Mouse (Mus musculus) embryonic facial prominence, embryonic 11.5 days (tissue): ENCODE measurements around the gene Zfp282. TPM values are rescaled to one million over a fixed set of nuclear protein-coding genes. Genes with fewer than 3 reads are reported as not detected.

Experiments used
- ATAC-seq: fragments of 200-750 bp; cut with Nextera tagmentation; replicated peaks from 2 replicates; pipeline ENCODE4 v1.8.0; 2017; ENCODE audit warnings: low read depth; ENCODE audit not compliant: insufficient number of reproducible peaks, low FRiP score, low TSS enrichment
- DNase-seq: peaks from one replicate; pipeline ENCODE4 v3.0.0-alpha.2; 2015; ENCODE audit warnings: low spot score
- H3K27ac ChIP-seq: fragments of 300-500 bp; sonication (generic); replicated peaks from 2 replicates; pipeline ENCODE4 v1.5.1; 2014; ENCODE audit warnings: mild to moderate bottlenecking, low read depth, low read length, control low read depth
- H3K27me3 ChIP-seq: fragments of 300-500 bp; sonication (generic); 2 replicates; pipeline ENCODE4 v1.6.1; 2014; ENCODE audit warnings: mild to moderate bottlenecking, low read length, moderate library complexity, mixed read lengths; ENCODE audit not compliant: control insufficient read depth, insufficient read depth
- H3K36me3 ChIP-seq: fragments of 300-500 bp; sonication (generic); replicated peaks from 2 replicates; pipeline ENCODE4 v1.6.1; 2014; ENCODE audit warnings: low read depth, mild to moderate bottlenecking, low read length, moderate library complexity, mixed read lengths; ENCODE audit not compliant: control insufficient read depth, insufficient read depth
- H3K4me1 ChIP-seq: fragments of 300-500 bp; sonication (generic); 2 replicates; pipeline ENCODE4 v1.6.1; 2014; ENCODE audit warnings: low read length, mixed read lengths; ENCODE audit not compliant: control insufficient read depth, insufficient read depth
- H3K4me2 ChIP-seq: fragments of 300-500 bp; sonication (generic); 2 replicates; pipeline ENCODE4 v1.6.1; 2014; ENCODE audit warnings: low read depth, mild to moderate bottlenecking, control low read depth, low read length, moderate library complexity
- H3K4me3 ChIP-seq: fragments of 300-500 bp; sonication (generic); 2 replicates; pipeline ENCODE4 v1.5.1; 2014; ENCODE audit warnings: low read depth, low read length, control low read depth
- H3K9ac ChIP-seq: fragments of 300-500 bp; sonication (generic); replicated peaks from 2 replicates; pipeline ENCODE4 v1.6.1; 2014; ENCODE audit warnings: mild to moderate bottlenecking, control low read depth, low read length
- H3K9me3 ChIP-seq: fragments of 300-500 bp; sonication (generic); replicated peaks from 2 replicates; pipeline ENCODE4 v1.6.1; 2016; ENCODE audit warnings: mild to moderate bottlenecking, low read length, inconsistent platforms, mixed read lengths; ENCODE audit not compliant: control insufficient read depth
- WGBS: fragments of 180-500 bp; shearing (Covaris S2); extraction: QIAGEN DNeasy Blood & Tissue Kit; methylation state at CpG from one replicate; pipeline ENCODE4 v1.1.7; 2014; 5-methylcytosine and 5-hydroxymethylcytosine counted together
- polyA plus RNA-seq: library from polyadenylated mRNA; unstranded; fragments of >200 nt; fragmentation: Nextera tagmentation; extraction: Ambion mirVana; gene quantifications from 2 replicates; pipeline ENCODE4 v1.2.1, GENCODE M21; 2014

Zfp282 gene
- polyA plus RNA-seq, 1 experiment from 2014 or later: 12.2 TPM

DNA sequence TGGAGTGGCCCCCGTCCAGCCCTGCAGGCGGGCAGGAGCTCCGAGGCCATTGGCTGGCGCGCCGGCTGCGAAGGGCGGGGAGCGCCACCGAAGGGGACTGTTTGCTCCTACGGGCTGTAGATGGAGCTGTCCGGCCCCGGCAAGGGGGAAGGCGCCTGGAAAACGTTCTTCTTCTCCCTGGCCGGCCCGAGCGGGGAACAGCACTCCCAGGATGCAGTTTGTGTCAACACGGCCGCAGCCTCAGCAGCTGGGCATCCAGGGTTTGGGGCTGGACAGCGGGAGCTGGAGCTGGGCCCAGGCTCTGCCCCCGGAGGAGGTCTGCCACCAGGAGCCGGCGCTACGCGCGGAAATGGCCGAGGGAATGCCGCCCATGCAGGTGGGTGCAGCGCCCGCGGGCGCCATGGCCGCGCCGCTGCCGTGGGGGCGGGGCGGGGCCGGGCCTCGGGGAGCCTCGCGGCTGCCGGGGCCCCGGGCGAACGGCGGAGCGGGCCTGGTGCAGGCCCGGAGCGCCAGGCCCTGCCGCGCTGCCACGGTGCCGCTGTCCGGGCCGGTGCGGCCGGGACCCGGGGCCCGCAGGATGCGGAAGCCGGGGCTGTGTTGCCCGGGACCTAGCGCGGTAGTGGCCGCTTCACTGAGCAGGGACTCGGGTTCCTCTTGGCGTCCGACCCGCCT, 593 bp downstream of the Zfp282 start:
- peak overlapping the region; percentile 95 for H3K27ac ChIP-seq
- H3K36me3 ChIP-seq: peaks cover 3% of the 10 kb centered on the region
- peak overlapping the region; percentile 94 for H3K9ac ChIP-seq
- H3K4me3 ChIP-seq: peak overlapping the region; percentile 91
- ATAC-seq (peak; percentile 96), DNase-seq (peak; percentile 93)
- H3K27me3 ChIP-seq: no peaks in the 10 kb centered on the region
- no peaks in the 10 kb centered on the region for H3K4me1 ChIP-seq
- H3K9me3 ChIP-seq: no peaks in the 10 kb centered on the region
- H3K4me2 ChIP-seq: peak overlapping the region; percentile 85
- under 1% methylated on average over 67 of the region's 71 CpGs for WGBS

DNA sequence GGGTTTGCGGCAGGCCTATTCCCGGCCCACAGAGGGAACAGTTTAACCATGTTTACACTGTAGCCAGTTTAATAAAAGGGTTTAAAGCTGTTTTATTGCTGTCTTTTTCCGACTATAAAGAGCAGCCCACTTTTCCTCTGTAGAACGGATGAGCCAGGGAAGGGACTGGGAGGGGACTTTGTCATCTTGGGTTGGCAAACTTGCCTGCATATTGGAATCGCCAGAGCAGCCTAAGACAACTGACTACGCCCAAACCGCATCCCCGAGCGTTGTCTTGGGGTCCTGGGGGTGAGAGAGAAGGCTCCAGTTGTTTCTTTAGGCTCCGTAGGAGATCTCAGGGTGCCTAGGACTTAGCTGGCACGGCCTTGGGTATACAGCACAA, 1.1 kb downstream of the Zfp282 start:
- Histone ChIP-seq H3K4me2 (peak overlapping the region; percentile 85), H3K9me3 (no peaks in the 10 kb centered on the region), H3K27me3 (no peaks in the 10 kb centered on the region), H3K4me1 (no peaks in the 10 kb centered on the region), H3K9ac (peak overlapping the region; percentile 94), H3K36me3 (peaks cover 4% of the 10 kb centered on the region), H3K4me3 (peak overlapping the region; percentile 91), H3K27ac (peak overlapping the region; percentile 95; the same call in 1 of the 2 replicates)
- 2% methylated on average over 11 of the region's 11 CpGs for WGBS
- DNase-seq (no peak), ATAC-seq (no peak)

DNA sequence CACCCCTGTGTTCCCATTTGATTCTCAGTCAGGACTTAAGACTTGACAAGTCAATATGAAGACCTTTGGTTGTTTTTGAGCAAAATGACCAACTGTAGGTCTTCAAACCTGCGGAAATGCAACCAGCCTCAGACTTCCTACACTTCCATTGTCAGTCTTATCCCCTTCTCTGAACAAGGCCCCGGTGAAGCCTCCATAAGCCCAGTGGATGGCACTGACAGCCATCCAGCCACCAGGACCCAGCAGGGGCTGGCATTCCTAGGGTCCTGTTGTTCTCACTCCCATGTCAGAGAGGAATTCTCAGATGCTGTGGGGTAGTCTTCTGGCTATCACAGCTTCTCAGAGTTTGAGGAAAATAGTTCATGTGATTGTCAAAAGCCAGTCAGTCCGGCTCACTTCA, 1.6 kb downstream of the Zfp282 start:
- ATAC-seq (no peak), DNase-seq (no peak)
- Histone ChIP-seq H3K4me3 (peak overlapping the region; percentile 91), H3K27me3 (no peaks in the 10 kb centered on the region), H3K9me3 (no peaks in the 10 kb centered on the region), H3K4me1 (no peaks in the 10 kb centered on the region), H3K4me2 (peak overlapping the region; percentile 85), H3K36me3 (peaks cover 4% of the 10 kb centered on the region), H3K9ac (peak overlapping the region; percentile 94), H3K27ac (no peak overlapping the region)
- WGBS: 42% methylated on average over 3 of the region's 3 CpGs

DNA sequence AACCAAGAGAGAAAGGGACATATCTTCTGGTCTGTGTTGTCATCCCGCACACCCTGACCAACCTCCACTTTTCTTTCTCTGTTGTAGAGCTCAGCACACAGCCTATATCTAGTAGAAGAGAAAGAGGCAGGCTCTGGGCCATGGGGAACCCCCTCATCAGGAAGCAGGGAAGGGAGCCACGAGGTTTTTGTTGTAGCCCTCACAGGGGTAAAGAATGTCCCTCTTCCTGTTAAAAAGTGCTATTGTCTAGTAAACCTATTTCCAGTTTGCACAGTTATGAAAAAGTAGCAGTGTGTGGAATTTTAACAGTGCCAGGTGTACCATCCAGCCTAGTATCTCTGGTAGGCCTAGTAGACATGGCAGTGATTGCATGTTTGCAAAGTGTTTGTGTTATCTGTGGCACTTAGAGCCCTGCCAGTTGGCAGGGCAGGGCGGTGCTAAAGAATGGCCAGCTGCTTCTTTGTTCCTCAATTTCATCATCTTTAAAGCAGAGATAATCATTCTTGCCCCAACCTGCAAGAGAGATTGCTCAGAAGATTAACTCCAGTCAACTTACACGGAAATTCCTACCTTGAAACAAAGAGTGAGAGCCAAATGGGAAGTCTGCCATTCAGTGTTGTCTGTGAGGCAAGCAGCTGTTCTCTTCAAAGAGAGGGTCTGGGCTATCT, 2.2 kb downstream of the Zfp282 start:
- H3K4me2 ChIP-seq: no peak overlapping the region
- H3K4me1 ChIP-seq: no peaks in the 10 kb centered on the region
- H3K27me3 ChIP-seq: no peaks in the 10 kb centered on the region
- H3K36me3 ChIP-seq: peaks cover 4% of the 10 kb centered on the region
- no peak for DNase-seq
- no peak overlapping the region; the same call in 1 of the 2 replicates for H3K9ac ChIP-seq
- ATAC-seq: no peak
- H3K27ac ChIP-seq: no peak overlapping the region
- H3K4me3 ChIP-seq: peak overlapping the region; percentile 91
- 75% methylated on average over 4 of the region's 4 CpGs for WGBS
- no peaks in the 10 kb centered on the region for H3K9me3 ChIP-seq

DNA sequence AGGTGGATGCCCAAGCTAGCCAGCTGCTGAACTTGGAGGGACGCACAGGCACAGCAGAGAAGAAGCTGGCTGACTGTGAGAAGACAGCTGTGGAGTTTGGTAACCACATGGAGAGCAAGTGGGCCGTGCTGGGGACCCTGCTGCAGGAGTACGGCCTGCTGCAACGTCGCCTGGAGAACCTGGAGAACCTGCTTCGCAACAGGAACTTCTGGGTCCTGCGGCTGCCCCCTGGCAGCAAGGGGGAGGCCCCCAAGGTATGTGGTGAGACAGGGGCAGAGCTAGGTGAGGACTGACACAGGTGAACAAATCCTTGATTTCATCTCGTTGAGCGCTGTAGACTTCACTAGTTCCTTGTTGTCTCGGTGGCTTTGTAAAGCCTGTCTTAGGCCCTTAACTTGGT, 3.2 kb downstream of the Zfp282 start:
- no peaks in the 10 kb centered on the region for H3K27me3 ChIP-seq

DNA sequence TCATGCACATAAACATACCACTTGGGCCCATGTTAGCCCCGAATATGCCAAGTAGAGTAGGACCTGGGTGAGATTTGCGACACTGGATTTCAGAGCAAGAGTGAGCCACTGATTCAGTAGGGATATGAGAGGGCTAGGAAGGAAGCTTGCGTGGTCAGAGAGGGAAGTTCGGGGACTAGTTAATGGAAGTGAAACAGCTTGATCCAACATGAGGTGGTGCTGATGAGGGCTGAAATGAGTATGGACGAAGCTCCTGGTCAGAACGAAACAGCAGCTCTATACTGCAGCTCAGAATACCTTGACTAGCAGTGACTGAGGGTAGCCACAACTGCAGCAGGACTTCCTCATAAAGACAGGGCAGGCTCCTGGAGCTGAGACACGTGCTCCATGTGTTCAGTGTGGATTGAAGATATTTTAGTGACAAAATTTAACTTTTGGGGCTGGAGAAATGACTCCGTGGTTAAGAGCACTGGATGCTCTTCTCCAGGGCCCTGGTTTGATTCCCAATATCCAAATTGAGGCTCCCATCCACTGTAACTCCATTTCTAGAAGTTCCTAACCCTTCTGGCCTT, 11.9 kb downstream of the Zfp282 start:
- 90% methylated on average over 8 of the region's 8 CpGs for WGBS
- Histone ChIP-seq H3K36me3 (peaks cover 11% of the 10 kb centered on the region), H3K4me3 (no peak overlapping the region), H3K4me2 (no peak overlapping the region), H3K9me3 (no peaks in the 10 kb centered on the region), H3K27me3 (no peaks in the 10 kb centered on the region), H3K4me1 (no peaks in the 10 kb centered on the region), H3K9ac (no peak overlapping the region), H3K27ac (no peak overlapping the region)
- no peak for ATAC-seq
- no peak for DNase-seq

More for the DNA sequence above, 3.2 kb downstream of the Zfp282 start:
- Histone ChIP-seq H3K27ac (no peak overlapping the region), H3K4me3 (no peak overlapping the region), H3K9ac (no peak overlapping the region), H3K4me2 (no peak overlapping the region), H3K4me1 (no peaks in the 10 kb centered on the region), H3K36me3 (peaks cover 4% of the 10 kb centered on the region), H3K9me3 (no peaks in the 10 kb centered on the region)
- ATAC-seq: no peak
- WGBS: 88% methylated on average over 9 of the region's 10 CpGs
- no peak for DNase-seq

DNA sequence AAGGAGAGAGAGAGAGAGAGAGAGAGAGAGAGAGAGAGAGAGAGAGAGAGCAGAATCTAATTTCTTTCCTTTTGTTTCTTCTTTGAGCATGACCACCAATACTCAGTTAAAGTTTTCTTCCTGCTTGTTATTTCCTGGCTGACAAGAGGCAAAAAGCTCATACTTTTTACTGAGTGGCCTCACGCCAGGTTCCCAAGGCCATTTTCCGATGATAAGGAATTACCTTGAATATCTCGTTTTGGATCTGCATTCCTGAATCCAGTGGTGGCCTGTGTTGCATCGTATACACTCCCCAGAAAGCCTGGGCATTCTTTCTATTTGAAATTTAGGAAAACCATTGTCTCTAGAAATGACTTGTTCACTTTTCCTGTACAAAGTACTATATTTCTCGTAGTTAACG, 22.4 kb downstream of the Zfp282 start:
- H3K9me3 ChIP-seq: no peaks in the 10 kb centered on the region
- H3K4me3 ChIP-seq: no peak overlapping the region
- H3K36me3 ChIP-seq: peaks cover 17% of the 10 kb centered on the region
- no peak overlapping the region for H3K9ac ChIP-seq
- no peak for DNase-seq
- no peak for ATAC-seq
- no peak overlapping the region for H3K4me2 ChIP-seq
- no peaks in the 10 kb centered on the region; the same call in 1 of the 2 replicates for H3K27me3 ChIP-seq
- H3K27ac ChIP-seq: no peak overlapping the region
- WGBS: 96% methylated on average over 6 of the region's 6 CpGs
- H3K4me1 ChIP-seq: no peaks in the 10 kb centered on the region

DNA sequence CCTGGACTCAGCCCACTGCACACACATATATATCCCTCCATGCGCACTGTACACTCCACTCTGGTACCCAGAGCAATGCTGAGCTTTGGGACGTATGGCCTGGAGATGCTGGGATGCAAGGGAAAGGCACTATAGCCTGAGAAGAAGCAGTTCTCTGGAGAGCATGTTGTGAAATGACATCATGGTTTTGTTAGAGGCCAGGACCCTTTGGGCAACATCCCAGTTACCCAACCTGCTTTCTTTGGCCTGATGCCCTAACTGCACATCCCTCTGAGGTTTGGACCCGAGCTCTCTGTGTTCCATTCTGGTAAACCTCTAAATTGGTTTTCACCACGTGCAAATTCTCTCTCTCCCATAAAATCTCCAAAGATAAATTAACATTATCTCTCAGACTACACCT, 26.6 kb downstream of the Zfp282 start:
- H3K27ac ChIP-seq: no peak overlapping the region
- 84% methylated on average over 4 of the region's 4 CpGs for WGBS
- ATAC-seq: no peak
- no peak overlapping the region for H3K9ac ChIP-seq
- H3K36me3 ChIP-seq: peaks cover 27% of the 10 kb centered on the region
- no peaks in the 10 kb centered on the region; the same call in 1 of the 2 replicates for H3K27me3 ChIP-seq
- H3K4me1 ChIP-seq: no peaks in the 10 kb centered on the region
- H3K4me2 ChIP-seq: no peak overlapping the region
- DNase-seq: no peak
- H3K9me3 ChIP-seq: no peaks in the 10 kb centered on the region
- no peak overlapping the region for H3K4me3 ChIP-seq
